Mouse (Mus musculus) right cerebral cortex, postnatal 25 days (tissue): Measurements from ENCODE around the gene Slc25a47.
A peak's percentile ranks its signal among the peaks of the same experiment; 100 is the strongest.

Experiments
- DNase-seq: peaks from one replicate; pipeline ENCODE4 v3.0.0; 2022

Slc25a47 gene

GRCm38 (mm10) chr12:108835840-108836409, at the start of gene Slc25a47, which contains the start of gene Slc25a29:
Gene Slc25a47 (plus strand): TSS chr12:108836046.
Gene Slc25a29 (minus strand): TSS chr12:108835883.
- peak; percentile 98 for DNase-seq

GRCm38 (mm10) chr12:108787329-108787728, 48.5 kb upstream of the Slc25a47 start:
- DNase-seq, result no peak

GRCm38 (mm10) chr12:108792152-108792545, 43.7 kb upstream of the Slc25a47 start:
- DNase-seq, result peak; percentile 76

GRCm38 (mm10) chr12:108792546-108793452, 43.0 kb upstream of the Slc25a47 start, which contains the start of gene Yy1:
Gene Yy1 (plus strand): TSS chr12:108792973.
- peak; percentile 99 for DNase-seq

- DNase-seq, result peak; percentile 25
Observed at GRCm38 (mm10) chr12:108793453-108793941, 42.3 kb upstream of the Slc25a47 start.

GRCm38 (mm10) chr12:108794078-108794711, 41.7 kb upstream of the Slc25a47 start:
- peak; percentile 85 for DNase-seq

- no peak for DNase-seq
Observed at GRCm38 (mm10) chr12:108794979-108795537, 40.8 kb upstream of the Slc25a47 start.

GRCm38 (mm10) chr12:108801613-108802012, 34.2 kb upstream of the Slc25a47 start:
- no peak for DNase-seq

GRCm38 (mm10) chr12:108804388-108804787, 31.5 kb upstream of the Slc25a47 start:
- DNase-seq, result no peak

GRCm38 (mm10) chr12:108808465-108808864, 27.4 kb upstream of the Slc25a47 start:
- no peak for DNase-seq

- no peak for DNase-seq
Observed at GRCm38 (mm10) chr12:108809771-108810170, 26.1 kb upstream of the Slc25a47 start.

- DNase-seq, result no peak
Observed at GRCm38 (mm10) chr12:108810309-108810708, 25.5 kb upstream of the Slc25a47 start.

GRCm38 (mm10) chr12:108811133-108811532, 24.7 kb upstream of the Slc25a47 start:
- no peak for DNase-seq

- no peak for DNase-seq
Observed at GRCm38 (mm10) chr12:108812463-108812862, 23.4 kb upstream of the Slc25a47 start.

- DNase-seq, result no peak
Observed at GRCm38 (mm10) chr12:108814470-108814869, 21.4 kb upstream of the Slc25a47 start.

- DNase-seq, result no peak
Observed at GRCm38 (mm10) chr12:108816569-108816968, 19.3 kb upstream of the Slc25a47 start.

- DNase-seq, result no peak
Observed at GRCm38 (mm10) chr12:108820461-108820860, 15.4 kb upstream of the Slc25a47 start.

GRCm38 (mm10) chr12:108823036-108823435, 12.8 kb upstream of the Slc25a47 start:
- DNase-seq, result no peak

- no peak for DNase-seq
Observed at GRCm38 (mm10) chr12:108824225-108824874, 11.5 kb upstream of the Slc25a47 start.

GRCm38 (mm10) chr12:108825561-108826224, 10.2 kb upstream of the Slc25a47 start:
- no peak for DNase-seq

- DNase-seq, result no peak
Observed at GRCm38 (mm10) chr12:108826282-108826957, 9.4 kb upstream of the Slc25a47 start.
